In genomic region chr6:29868341-29868895, GRCm38 (mm10) we compare ENCODE assay signal across 21 mouse cellular contexts. TPM values are rescaled to one million over a fixed set of nuclear protein-coding genes. Genes with fewer than 3 reads are reported as not detected.
DNase-seq lines count a peak whose midpoint lies in the region; ATAC-seq and TF ChIP-seq lines count a peak whose summit lies in the region.
"Had no signal": no experiment of that assay in that cellular context is flagged by ENCODE, and none has a peak within 500 bp of the region (broad histone marks: within the 10 kb centered on the region; RNA-seq: fewer than 3 reads in every experiment).

No protein-coding gene starts in this region.

- peaks cover 4% of the 10 kb centered on the region for H3K4me1 ChIP-seq in heart, postnatal 0 days (ENCODE audit: control insufficient read depth, insufficient read depth)
- H3K4me1 ChIP-seq in ES-Bruce4 (ENCODE audit: control insufficient read depth, insufficient read depth, low read length) = peaks cover 2% of the 10 kb centered on the region
- H3K4me1 ChIP-seq in limb, embryonic 10.5 days = peaks cover 18% of the 10 kb centered on the region
- H3K4me1 ChIP-seq: lung, embryonic 15.5 days had no signal

- no peak for TF ChIP-seq CTCF in heart, postnatal 0 days (IDR thresholded peaks at IDR 0.05; ENCODE audit: low read depth)
- TF ChIP-seq CTCF in ES-Bruce4 (IDR thresholded peaks at IDR 0.05; ENCODE audit: low read depth, low read length) = no peak

- no peak overlapping the region for H3K9ac ChIP-seq in heart, postnatal 0 days (replicated peaks; ENCODE audit: low read depth, low read length)
- no peak overlapping the region for H3K9ac ChIP-seq in ES-Bruce4 (ENCODE audit: low read depth, poor library complexity, severe bottlenecking)
- H3K9ac ChIP-seq: forebrain, embryonic 13.5 days; liver, embryonic 15.5 days; lung, embryonic 15.5 days had no signal

- H3K27ac ChIP-seq in heart, postnatal 0 days (ENCODE audit: low read depth) = peak overlapping the region; percentile 12; the same call in 1 of the 2 replicates
- H3K27ac ChIP-seq in ES-Bruce4 (ENCODE audit: insufficient read depth, low read length) = peak overlapping the region; percentile 88
- H3K27ac ChIP-seq in limb, embryonic 10.5 days = 0 out of 2 replicates have a peak overlapping the region, but pooled peaks have one; percentile 25
- H3K27ac ChIP-seq: forebrain, embryonic 13.5 days; hindbrain, embryonic 10.5 days; hindbrain, postnatal 0 days; liver, embryonic 15.5 days; lung, embryonic 15.5 days had no signal

- H3K4me3 ChIP-seq in heart, postnatal 0 days (ENCODE audit: low read depth, low read length) = no peak overlapping the region
- H3K4me3 ChIP-seq in ES-Bruce4 (ENCODE audit: low read depth, low read length) = no peak overlapping the region
- no peak overlapping the region for H3K4me3 ChIP-seq in limb, embryonic 10.5 days
- H3K4me3 ChIP-seq: forebrain, embryonic 13.5 days; hindbrain, embryonic 10.5 days; liver, embryonic 15.5 days; lung, embryonic 15.5 days had no signal

- no peak for ATAC-seq in heart, postnatal 0 days (ENCODE audit: insufficient read depth, low read depth)
- ATAC-seq: forebrain, embryonic 13.5 days; hindbrain, postnatal 0 days had no signal

- TF ChIP-seq EP300 in heart, postnatal 0 days (IDR thresholded peaks at IDR 0.05; ENCODE audit: low read depth) = no peak
- TF ChIP-seq EP300 in ES-Bruce4 (IDR thresholded peaks at IDR 0.05; ENCODE audit: insufficient read depth, low read depth, low read length) = 0 out of 2 replicates have a peak, but pooled peaks have one; percentile 9

- DNase-seq in heart, postnatal 0 days (ENCODE audit: low spot score) = no peak
- no peak for DNase-seq in heart, postnatal 4 days
- peak; percentile 45 to 65 for DNase-seq in kidney, adult 8-10 months
- DNase-seq in limb, embryonic 10.5 days (ENCODE audit: low spot score) = no peak
- DNase-seq in gastrocnemius, postnatal 25 days = no peak
- DNase-seq in embryo, embryonic 10 days (ENCODE audit: low spot score) = no peak
- DNase-seq: adrenal gland, postnatal 10 days; B cell, adult 2 months; cerebellum, adult 2 months; cerebellum, postnatal 36 days; lung, postnatal 4 days; midbrain, embryonic 14.5 days; retina, postnatal 1 day; right cerebral cortex, postnatal 25 days had no signal

- H3K4me2 ChIP-seq in heart, postnatal 0 days (ENCODE audit: low read depth, low read length) = no peak overlapping the region
- H3K4me2 ChIP-seq: forebrain, embryonic 13.5 days; liver, embryonic 15.5 days; lung, embryonic 15.5 days had no signal

- H3K36me3 ChIP-seq in heart, postnatal 0 days (replicated peaks; ENCODE audit: control insufficient read depth, insufficient read depth, low read length) = peaks cover 4% of the 10 kb centered on the region; the same call in 1 of the 2 replicates
- H3K36me3 ChIP-seq in ES-Bruce4 (ENCODE audit: control insufficient read depth, insufficient read depth, low read length, poor library complexity, severe bottlenecking) = peaks cover 4% of the 10 kb centered on the region
- peaks cover 7% of the 10 kb centered on the region; the same call in 1 of the 2 replicates for H3K36me3 ChIP-seq in limb, embryonic 10.5 days
- H3K36me3 ChIP-seq: lung, embryonic 15.5 days had no signal

- TF ChIP-seq POLR2A in ES-Bruce4 (IDR thresholded peaks at IDR 0.05; ENCODE audit: insufficient read depth, low read length) = no peak

- WGBS in heart, postnatal 0 days = 76% methylated on average over 2 of the region's 2 CpGs
- WGBS in limb, embryonic 10.5 days = 71% methylated on average over 2 of the region's 2 CpGs

- no peaks in the 10 kb centered on the region for H3K9me3 ChIP-seq in heart, postnatal 0 days (replicated peaks; ENCODE audit: control insufficient read depth, low read length)
- H3K9me3 ChIP-seq in ES-Bruce4 (replicated peaks; ENCODE audit: control insufficient read depth, insufficient read depth, low read length, poor library complexity, severe bottlenecking) = peaks cover 17% of the 10 kb centered on the region
- no peaks in the 10 kb centered on the region for H3K9me3 ChIP-seq in limb, embryonic 10.5 days (replicated peaks)
- H3K9me3 ChIP-seq: forebrain, embryonic 13.5 days; hindbrain, embryonic 10.5 days; liver, embryonic 15.5 days; lung, embryonic 15.5 days had no signal

- H3K27me3 ChIP-seq in heart, postnatal 0 days (ENCODE audit: control insufficient read depth, insufficient read depth, low read length) = no peaks in the 10 kb centered on the region
- no peaks in the 10 kb centered on the region for H3K27me3 ChIP-seq in ES-Bruce4 (ENCODE audit: control insufficient read depth, insufficient read depth, low read length, poor library complexity, severe bottlenecking)
- H3K27me3 ChIP-seq in limb, embryonic 10.5 days (ENCODE audit: low read depth, poor library complexity, severe bottlenecking) = no peaks in the 10 kb centered on the region
- H3K27me3 ChIP-seq: CH12.LX; forebrain, embryonic 13.5 days; liver, embryonic 15.5 days; lung, embryonic 15.5 days had no signal

RNA-seq across cellular contexts. Expression of gene Strip2, which starts 48.4 kb away (rescaled TPM):
- total RNA-seq in heart, postnatal 0 days (2014; rRNA removed; ENCODE audit: low replicate concordance) = 144 and 168 TPM in 2 replicates
- polyA plus RNA-seq in heart, postnatal 0 days (2015; fragmentation: Nextera tagmentation; extraction: Ambion mirVana) = 61.8 and 63.8 TPM in 2 replicates
- total RNA-seq in heart, postnatal 4 days (2021) = 10 to 100 TPM; 88.5 to 98.9 TPM
- 0.75 and 0.88 TPM in 2 replicates for polyA plus RNA-seq in ES-Bruce4 (2011; ENCODE audit: insufficient read depth, insufficient read length, low read depth, missing spikeins)
- 0.60 and 0.95 TPM in 2 replicates for polyA plus RNA-seq in limb, embryonic 10.5 days (2016; fragmentation: Nextera tagmentation; extraction: Ambion mirVana)
- under 1 TPM; 0.94 to 1.00 TPM for total RNA-seq in gastrocnemius, postnatal 25 days (2021)

Comparison
In these comparisons a context has a peak if more than half of its experiments do, and no peak if none do; other contexts are left out.
1. DNase-seq: peak in kidney, adult 8-10 months (2 of 2); none in heart, postnatal 0 days (single experiment), heart, postnatal 4 days (single experiment), limb, embryonic 10.5 days (single experiment), gastrocnemius, postnatal 25 days (single experiment) and embryo, embryonic 10 days (single experiment).
2. H3K27ac ChIP-seq: peak in every context shown above with its lines; median percentile 88 in ES-Bruce4; 25 in limb, embryonic 10.5 days; 12 in heart, postnatal 0 days.
3. RNA of gene Strip2, which starts 48.4 kb away (total RNA-seq): 144 to 168 TPM in heart, postnatal 0 days and 88.5 to 98.9 TPM in heart, postnatal 4 days; 0.94 to 1.00 TPM in gastrocnemius, postnatal 25 days; every median in the first group is over 10 times any median in the second.